12 mouse cellular contexts compared by ENCODE assay signal in the genomic region with DNA sequence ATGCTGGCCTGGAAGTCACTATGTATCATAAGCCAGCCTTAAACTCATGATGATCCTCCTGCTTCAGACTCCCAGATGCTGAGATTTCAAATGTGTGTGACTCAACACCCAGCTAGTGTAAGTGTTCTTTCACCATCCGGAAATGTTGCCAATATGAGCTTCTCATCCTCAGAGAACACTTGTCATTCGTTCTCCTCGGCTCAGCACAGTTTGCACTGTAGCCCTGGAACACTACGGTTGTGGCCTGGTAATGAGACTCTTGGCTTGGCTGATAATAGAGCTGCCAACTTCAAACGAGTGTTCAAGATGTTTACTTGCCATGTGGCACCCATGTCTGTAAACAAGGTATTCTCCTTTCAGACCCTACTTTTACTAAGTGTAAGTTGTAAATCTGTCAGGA.
"Had no signal": no experiment of that assay in that cellular context is flagged by ENCODE, and none has a peak within 500 bp of the region (broad histone marks: within the 10 kb centered on the region; RNA-seq: fewer than 3 reads in every experiment).

No protein-coding gene starts in this region.

- DNase-seq: kidney, adult 2 months; kidney, postnatal 14 days; liver; liver, embryonic 13.5 days; liver, postnatal 0 days; right cerebral cortex, postnatal 14 days; thymus, postnatal 36 days had no signal

- H3K27ac ChIP-seq: kidney, embryonic 15.5 days; limb, embryonic 12.5 days; macrophage; midbrain, embryonic 12.5 days had no signal

- H3K4me3 ChIP-seq: kidney, embryonic 15.5 days; limb, embryonic 12.5 days; liver, embryonic 13.5 days; megakaryocyte, embryonic 14.5 days; midbrain, embryonic 12.5 days had no signal
